Mouse (Mus musculus): ENCODE results near the gene Mark3. TPM values are rescaled to one million over a fixed set of nuclear protein-coding genes. Genes with fewer than 3 reads are reported as not detected.

The Mark3 gene
- total and polyA plus RNA-seq, 2 experiments from 2014 or later: 41.3 to 112 TPM

DNA sequence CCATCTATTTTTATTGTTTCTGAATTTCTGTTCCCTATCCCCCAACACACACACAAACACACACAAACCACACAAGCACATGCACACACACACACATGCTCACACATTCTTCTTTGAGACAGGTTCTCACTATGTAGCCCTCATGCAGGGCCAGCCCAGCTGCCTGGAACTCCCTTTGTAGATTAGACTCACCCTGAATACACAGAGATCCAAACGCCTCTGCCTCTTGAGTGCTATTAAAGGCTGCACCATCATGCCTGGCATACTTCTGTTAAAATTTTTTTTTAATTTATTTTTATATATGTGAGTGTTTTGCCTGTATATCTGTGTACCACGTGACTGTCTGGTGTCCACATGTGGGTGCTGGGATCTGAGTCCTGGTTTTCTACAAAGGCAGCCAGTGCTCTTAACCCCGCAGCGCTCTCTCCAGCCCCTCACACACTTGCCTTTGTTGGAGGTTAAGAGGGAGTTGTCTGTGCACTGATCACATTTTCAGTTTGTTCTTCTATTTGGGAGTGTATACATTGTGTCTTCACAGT lies 12.0 kb upstream of the Mark3 start:
- H3K9me3 ChIP-seq (ENCODE audit: low read length): no peaks in the 10 kb centered on the region
- H3K36me3 ChIP-seq (ENCODE audit: insufficient read depth, low read length): no peaks in the 10 kb centered on the region
- no peak overlapping the region for H3K4me3 ChIP-seq (ENCODE audit: low read depth, low read length)
- H3K27ac ChIP-seq (ENCODE audit: low read depth, low read length): no peak overlapping the region
- no peak overlapping the region for H3K4me2 ChIP-seq (ENCODE audit: low read depth, low read length, poor library complexity, severe bottlenecking)
- H3K4me1 ChIP-seq (ENCODE audit: insufficient read depth, low read length): no peaks in the 10 kb centered on the region
- no peak overlapping the region for H3K9ac ChIP-seq (replicated peaks; ENCODE audit: low read length, poor library complexity, severe bottlenecking)
- TF ChIP-seq CTCF (IDR thresholded peaks at IDR 0.05): no peak
- ATAC-seq (ENCODE audit: low FRiP score): no peak
- no peak for DNase-seq (ENCODE audit: low spot score)
- no peaks in the 10 kb centered on the region for H3K27me3 ChIP-seq (ENCODE audit: insufficient read depth, low read length)
- WGBS: 45% methylated on average over 4 of the region's 4 CpGs

DNA sequence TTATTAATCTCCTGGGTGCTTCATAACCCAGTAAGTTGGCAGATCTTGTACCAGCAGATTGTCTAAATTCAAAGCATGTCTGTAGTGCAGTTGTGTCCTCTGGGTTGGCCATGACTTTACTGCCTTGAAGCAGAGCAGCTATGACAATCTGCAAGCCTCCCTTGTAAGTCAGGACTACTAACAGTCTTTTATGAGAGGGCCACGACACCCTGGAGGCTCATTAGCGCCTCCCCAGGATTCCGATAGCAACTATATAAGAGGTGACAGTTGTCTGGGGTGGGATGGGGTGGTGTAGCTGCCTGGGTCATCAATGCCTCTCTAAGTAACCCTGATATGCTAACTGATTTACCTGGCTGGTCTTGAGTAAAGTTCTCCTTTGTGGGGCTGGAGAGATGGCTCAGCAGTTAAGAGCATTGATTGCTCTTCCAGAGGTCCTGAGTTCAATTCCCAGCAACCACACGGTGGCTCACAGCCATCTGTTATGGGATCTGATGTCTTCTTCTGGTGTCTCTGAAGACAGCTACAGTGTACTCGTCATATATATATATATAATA lies 11.2 kb upstream of the Mark3 start:
- Histone ChIP-seq H3K4me1 (ENCODE audit: insufficient read depth, low read length) (no peaks in the 10 kb centered on the region), H3K9ac (replicated peaks; ENCODE audit: low read length, poor library complexity, severe bottlenecking) (no peak overlapping the region), H3K36me3 (ENCODE audit: insufficient read depth, low read length) (no peaks in the 10 kb centered on the region), H3K9me3 (ENCODE audit: low read length) (no peaks in the 10 kb centered on the region), H3K27me3 (ENCODE audit: insufficient read depth, low read length) (no peaks in the 10 kb centered on the region), H3K4me3 (ENCODE audit: low read depth, low read length) (no peak overlapping the region), H3K27ac (ENCODE audit: low read depth, low read length) (no peak overlapping the region), H3K4me2 (ENCODE audit: low read depth, low read length, poor library complexity, severe bottlenecking) (no peak overlapping the region)
- ATAC-seq (ENCODE audit: low FRiP score) (no peak), DNase-seq (ENCODE audit: low spot score) (no peak)
- TF ChIP-seq CTCF (IDR thresholded peaks at IDR 0.05): no peak
- 43% methylated on average over 5 of the region's 5 CpGs for WGBS

DNA sequence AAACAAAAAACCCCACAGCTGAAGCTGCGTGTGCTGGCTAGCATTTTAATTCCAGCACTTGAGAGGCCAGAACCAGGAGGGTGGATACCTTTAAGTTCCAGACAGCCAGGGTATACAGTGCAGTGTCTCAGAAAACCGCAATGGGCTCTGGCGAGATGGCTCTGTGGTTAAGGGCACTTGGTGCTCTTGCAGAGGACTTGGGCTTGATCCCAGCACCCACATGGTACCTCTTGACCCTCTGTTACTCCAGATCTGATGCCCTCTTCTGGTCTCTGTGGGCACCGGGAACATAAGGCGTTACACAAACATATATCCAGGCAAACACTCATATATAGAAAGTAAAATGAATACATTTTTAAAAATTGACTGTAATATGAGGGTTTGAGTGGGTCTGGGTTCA lies 9.0 kb upstream of the Mark3 start:
- Histone ChIP-seq H3K4me2 (ENCODE audit: low read depth, low read length, poor library complexity, severe bottlenecking) (no peak overlapping the region), H3K4me1 (ENCODE audit: insufficient read depth, low read length) (no peaks in the 10 kb centered on the region), H3K27ac (ENCODE audit: low read depth, low read length) (no peak overlapping the region), H3K9me3 (ENCODE audit: low read length) (no peaks in the 10 kb centered on the region), H3K27me3 (ENCODE audit: insufficient read depth, low read length) (no peaks in the 10 kb centered on the region), H3K36me3 (ENCODE audit: insufficient read depth, low read length) (no peaks in the 10 kb centered on the region), H3K9ac (replicated peaks; ENCODE audit: low read length, poor library complexity, severe bottlenecking) (no peak overlapping the region), H3K4me3 (ENCODE audit: low read depth, low read length) (no peak overlapping the region)
- no peak for TF ChIP-seq CTCF (IDR thresholded peaks at IDR 0.05)
- ATAC-seq (ENCODE audit: low FRiP score): no peak
- WGBS: 84% methylated on average over 5 of the region's 5 CpGs
- DNase-seq (ENCODE audit: low spot score): no peak

DNA sequence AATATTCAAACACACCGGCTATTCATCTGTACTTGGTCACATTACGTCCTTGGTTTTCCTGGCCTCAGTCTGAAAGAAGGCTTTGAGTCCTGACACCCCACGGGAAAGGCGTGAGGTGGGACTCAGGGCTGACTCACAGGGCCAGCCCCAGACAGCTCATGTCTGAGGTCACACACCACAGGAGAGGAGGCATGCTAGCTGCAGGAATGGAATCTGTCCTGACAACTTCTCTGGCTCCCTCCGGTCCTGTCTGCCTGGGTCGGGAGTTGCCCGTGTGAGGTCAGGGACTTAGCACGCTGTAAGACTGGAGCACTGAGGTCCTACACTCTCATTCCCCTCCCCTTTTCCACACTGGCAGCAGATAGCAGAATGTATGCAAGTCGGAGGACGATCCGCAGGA lies 5.5 kb upstream of the Mark3 start:
- H3K4me2 ChIP-seq (ENCODE audit: low read depth, low read length, poor library complexity, severe bottlenecking): no peak overlapping the region
- peaks cover 10% of the 10 kb centered on the region; the same call in 1 of the 2 replicates for H3K4me1 ChIP-seq (ENCODE audit: insufficient read depth, low read length)
- no peak overlapping the region for H3K9ac ChIP-seq (replicated peaks; ENCODE audit: low read length, poor library complexity, severe bottlenecking)
- TF ChIP-seq CTCF (IDR thresholded peaks at IDR 0.05): no peak
- no peak overlapping the region for H3K27ac ChIP-seq (ENCODE audit: low read depth, low read length)
- no peak overlapping the region for H3K4me3 ChIP-seq (ENCODE audit: low read depth, low read length)
- no peaks in the 10 kb centered on the region for H3K9me3 ChIP-seq (ENCODE audit: low read length)
- DNase-seq (ENCODE audit: low spot score) (no peak), ATAC-seq (ENCODE audit: low FRiP score) (no peak)
- H3K27me3 ChIP-seq (ENCODE audit: insufficient read depth, low read length): no peaks in the 10 kb centered on the region
- no peaks in the 10 kb centered on the region for H3K36me3 ChIP-seq (ENCODE audit: insufficient read depth, low read length)
- WGBS: 69% methylated on average over 11 of the region's 11 CpGs

DNA sequence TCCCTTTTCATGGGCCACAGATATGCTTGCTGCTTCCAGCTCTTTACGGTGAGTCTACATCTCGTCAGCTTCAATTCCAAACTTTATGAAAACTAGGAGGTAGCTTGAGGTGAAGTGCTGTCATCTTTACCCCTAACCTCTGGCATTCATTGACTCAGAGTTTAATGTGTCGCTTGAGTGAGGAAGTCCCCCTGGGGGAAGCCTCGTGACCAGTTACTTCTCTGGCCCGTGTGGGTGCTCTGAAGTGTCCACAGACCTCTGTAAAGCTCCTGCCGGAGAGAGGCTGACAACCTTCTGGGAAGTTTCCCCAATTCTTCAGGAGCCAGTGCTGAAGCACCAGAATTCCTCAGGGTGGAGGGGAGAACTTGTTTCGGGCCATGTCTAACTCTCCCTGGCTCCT lies 1.9 kb upstream of the Mark3 start:
- 83% methylated on average over 7 of the region's 7 CpGs for WGBS
- no peak for DNase-seq (ENCODE audit: low spot score)
- H3K9me3 ChIP-seq (ENCODE audit: low read length): no peaks in the 10 kb centered on the region
- no peak overlapping the region for H3K9ac ChIP-seq (replicated peaks; ENCODE audit: low read length, poor library complexity, severe bottlenecking)
- H3K4me3 ChIP-seq (ENCODE audit: low read depth, low read length): no peak overlapping the region
- no peak for TF ChIP-seq CTCF (IDR thresholded peaks at IDR 0.05)
- H3K4me2 ChIP-seq (ENCODE audit: low read depth, low read length, poor library complexity, severe bottlenecking): peak overlapping the region; percentile 91; the same call in 1 of the 2 replicates
- H3K27me3 ChIP-seq (ENCODE audit: insufficient read depth, low read length): no peaks in the 10 kb centered on the region
- H3K36me3 ChIP-seq (ENCODE audit: insufficient read depth, low read length): no peaks in the 10 kb centered on the region
- no peak overlapping the region for H3K27ac ChIP-seq (ENCODE audit: low read depth, low read length)
- ATAC-seq (ENCODE audit: low FRiP score): no peak
- peaks cover 14% of the 10 kb centered on the region; the same call in 1 of the 2 replicates for H3K4me1 ChIP-seq (ENCODE audit: insufficient read depth, low read length)

DNA sequence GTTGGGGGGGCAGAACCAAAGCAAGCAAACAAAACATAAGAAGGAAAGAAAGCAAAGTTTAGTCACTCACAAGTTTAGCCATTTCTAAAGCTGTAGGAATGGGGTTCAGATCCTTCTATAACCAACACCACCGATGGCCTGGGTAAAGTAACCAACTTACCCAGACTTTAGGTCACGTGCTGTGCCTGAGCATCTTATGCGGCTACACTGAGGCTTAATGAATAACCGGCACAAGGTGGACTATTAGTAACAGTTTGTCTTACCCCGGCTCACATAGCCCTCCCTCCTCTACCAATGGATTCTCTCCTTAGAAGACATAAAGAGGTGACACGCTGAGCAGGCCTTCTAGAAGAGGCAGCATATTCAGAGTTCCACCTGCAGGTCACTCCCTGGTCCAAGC lies 1.0 kb upstream of the Mark3 start:
- ATAC-seq (ENCODE audit: low FRiP score) (no peak), DNase-seq (ENCODE audit: low spot score) (no peak)
- TF ChIP-seq CTCF (IDR thresholded peaks at IDR 0.05): no peak
- H3K9me3 ChIP-seq (ENCODE audit: low read length): no peaks in the 10 kb centered on the region
- H3K4me3 ChIP-seq (ENCODE audit: low read depth, low read length): peak overlapping the region; percentile 82
- no peaks in the 10 kb centered on the region for H3K36me3 ChIP-seq (ENCODE audit: insufficient read depth, low read length)
- peak overlapping the region; percentile 57 for H3K9ac ChIP-seq (replicated peaks; ENCODE audit: low read length, poor library complexity, severe bottlenecking)
- peak overlapping the region; percentile 96; the same call in 1 of the 2 replicates for H3K27ac ChIP-seq (ENCODE audit: low read depth, low read length)
- H3K4me2 ChIP-seq (ENCODE audit: low read depth, low read length, poor library complexity, severe bottlenecking): peak overlapping the region; percentile 91
- H3K4me1 ChIP-seq (ENCODE audit: insufficient read depth, low read length): peaks cover 14% of the 10 kb centered on the region; the same call in 1 of the 2 replicates
- H3K27me3 ChIP-seq (ENCODE audit: insufficient read depth, low read length): no peaks in the 10 kb centered on the region
- WGBS: 41% methylated on average over 6 of the region's 6 CpGs

All from midbrain, postnatal 0 days (tissue).